Mouse (Mus musculus) yolk sac, embryonic 10.5 days (tissue): ENCODE data around the gene Sipa1l1.
"Not testable (repeated sequence)": the region's sequence is repeated elsewhere in the genome, so short reads cannot be mapped to it uniquely, and the experiment has no call there.

Experiments
- DNase-seq: peaks from one replicate; pipeline ENCODE4 v3.0.0-alpha.2; 2017; ENCODE audit warnings: low spot score

The Sipa1l1 gene

DNA sequence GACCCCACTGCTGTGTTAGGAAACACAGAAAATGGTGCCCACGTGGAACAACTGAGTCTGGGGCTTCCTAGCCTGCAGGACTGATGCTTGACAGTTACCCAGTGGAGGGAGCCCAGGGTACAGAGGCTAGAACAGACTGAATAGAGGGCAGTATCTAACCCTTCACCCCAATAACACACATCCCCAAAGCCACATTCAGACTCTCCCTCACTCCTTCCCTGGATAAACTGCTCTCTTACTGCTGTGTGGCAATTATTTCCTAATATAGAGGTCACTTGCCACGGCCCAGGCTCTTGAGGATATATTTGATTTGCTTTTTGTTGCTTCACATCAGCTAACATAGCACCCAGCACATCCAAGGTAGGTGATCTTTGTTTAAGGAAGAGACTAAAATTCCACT lies 307.5 kb downstream of the Sipa1l1 start:
- DNase-seq, result no peak

DNA sequence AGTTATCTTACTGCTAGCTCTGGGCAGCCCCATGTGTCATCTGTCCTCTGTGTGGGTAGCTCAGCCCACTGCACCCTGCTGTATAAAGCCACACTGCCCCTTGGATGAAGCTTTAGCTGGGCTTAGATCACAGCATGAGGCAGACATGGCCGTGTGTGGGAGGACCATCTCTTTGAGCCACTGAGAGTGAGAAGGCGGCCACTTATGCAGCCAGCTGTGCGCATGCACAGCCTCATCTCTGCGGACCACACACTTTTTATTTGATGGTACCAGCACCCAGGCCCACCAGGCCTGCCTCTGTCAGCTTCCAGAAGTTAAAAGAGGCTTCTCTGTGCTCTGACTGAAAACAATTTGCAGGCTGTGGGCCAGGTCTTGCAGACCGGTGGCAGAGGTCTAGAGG lies 308.7 kb downstream of the Sipa1l1 start:
- no peak for DNase-seq

DNA sequence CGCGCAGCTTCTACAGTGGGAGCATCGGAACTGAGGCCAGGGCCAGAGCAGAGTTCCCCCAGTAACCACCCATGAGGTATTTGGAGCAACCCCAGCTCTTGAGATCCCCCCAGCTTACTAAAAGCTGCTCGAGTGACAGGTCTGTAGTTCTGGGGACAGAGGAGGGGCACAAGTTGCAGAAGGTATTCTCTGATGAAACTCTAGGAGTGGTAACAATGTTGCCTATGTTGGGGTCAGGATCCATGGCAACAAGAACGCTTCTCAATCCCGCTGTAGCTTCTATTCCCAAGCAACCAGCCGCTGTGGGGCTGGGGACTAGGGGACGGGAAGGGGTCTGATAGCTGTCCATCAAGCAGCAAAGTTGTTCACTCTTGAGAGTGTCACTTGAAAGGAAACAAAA lies 309.1 kb downstream of the Sipa1l1 start:
- DNase-seq, result no peak

DNA sequence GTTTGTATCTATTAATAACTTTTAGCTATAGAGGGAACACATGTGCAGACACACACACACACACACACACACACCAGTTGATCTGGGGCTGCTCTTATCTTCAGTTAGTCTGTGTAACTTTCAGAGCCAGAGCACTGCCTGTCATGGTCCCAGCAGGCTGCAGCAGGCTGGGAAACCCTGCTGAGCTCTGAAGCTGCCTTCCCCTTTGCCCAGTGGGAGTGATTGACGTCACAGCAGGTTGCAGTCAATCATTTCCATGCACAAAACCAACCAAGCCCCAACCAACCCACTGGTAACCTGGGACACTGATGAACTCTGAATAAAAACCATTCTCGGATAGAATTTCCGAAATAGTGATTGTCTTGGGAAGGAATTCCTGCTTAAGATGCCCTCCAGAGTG lies 310.3 kb downstream of the Sipa1l1 start:
- no peak for DNase-seq

DNA sequence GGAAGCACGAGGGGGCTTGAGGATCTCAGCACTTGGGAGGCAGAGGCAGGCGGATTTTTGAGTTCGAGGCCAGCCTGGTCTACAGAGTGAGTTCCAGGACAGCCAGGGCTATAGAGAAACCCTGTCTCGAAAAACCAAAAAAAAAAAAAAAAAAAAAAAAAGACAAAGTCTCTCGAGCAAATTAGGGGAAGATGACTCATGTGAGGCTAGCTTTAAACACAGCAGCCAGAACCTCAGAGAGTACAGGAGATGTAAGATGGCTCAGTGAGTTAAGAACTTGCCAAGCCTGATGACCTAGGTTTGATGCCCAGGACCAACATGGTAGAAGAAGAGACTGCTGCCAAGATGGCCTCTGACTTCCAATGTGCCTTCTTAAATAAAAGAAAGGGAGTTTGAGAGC lies 311.3 kb downstream of the Sipa1l1 start:
- not testable (repeated sequence) for DNase-seq

DNA sequence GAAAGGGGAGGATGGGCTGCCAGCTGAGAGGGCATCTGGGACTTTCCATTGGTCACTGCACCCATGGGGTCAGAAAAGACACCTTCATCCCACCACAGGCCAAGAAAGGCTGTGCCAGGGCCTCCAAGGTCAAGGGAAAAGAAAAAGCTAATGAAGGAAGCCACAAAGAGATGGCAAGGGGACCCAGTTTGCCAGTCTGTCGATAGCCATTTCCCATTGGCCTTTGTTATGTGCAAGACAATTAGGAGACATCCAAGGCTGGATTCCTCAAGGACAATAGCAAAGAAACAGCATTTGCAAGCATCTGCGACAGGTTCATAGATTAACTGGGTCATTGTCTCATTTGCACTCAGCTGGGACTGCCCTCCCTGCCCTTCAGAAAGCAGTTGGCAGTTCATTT lies 316.3 kb downstream of the Sipa1l1 start:
- DNase-seq, result no peak

DNA sequence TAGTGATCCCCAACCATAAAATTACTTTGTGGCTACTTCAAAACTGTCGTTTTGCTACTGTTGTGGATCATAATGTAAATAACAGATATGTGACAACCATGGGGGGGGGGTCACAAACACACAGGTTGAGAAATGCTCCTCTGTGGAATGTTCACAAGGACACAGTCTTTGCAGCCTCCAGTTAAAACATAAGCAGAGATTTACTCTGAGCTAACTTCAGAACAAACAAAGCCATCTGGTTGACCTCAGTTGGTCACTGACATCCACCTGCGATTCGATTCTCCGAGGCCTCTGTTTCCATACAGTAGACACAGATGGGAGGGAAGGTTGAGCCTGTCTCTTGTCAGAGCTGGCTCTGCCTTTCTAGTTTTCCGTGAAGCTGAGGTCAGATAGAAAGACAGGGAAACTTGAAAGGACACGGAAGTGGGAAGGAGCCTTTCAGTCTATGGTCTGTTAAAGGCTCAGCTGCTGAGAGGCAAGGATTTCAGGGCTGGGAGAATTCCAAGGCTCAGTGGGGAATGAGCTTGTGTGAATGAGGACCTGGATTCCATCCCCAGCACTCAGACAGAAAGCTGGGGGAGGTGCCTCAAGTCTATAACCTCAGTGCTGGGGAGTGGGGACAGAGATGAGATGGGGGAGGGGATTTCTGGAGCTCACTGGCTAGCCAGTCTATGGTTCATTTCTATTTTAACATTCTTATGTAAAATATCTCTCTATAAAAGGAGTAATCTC lies 317.9 kb downstream of the Sipa1l1 start:
- DNase-seq, result no peak

DNA sequence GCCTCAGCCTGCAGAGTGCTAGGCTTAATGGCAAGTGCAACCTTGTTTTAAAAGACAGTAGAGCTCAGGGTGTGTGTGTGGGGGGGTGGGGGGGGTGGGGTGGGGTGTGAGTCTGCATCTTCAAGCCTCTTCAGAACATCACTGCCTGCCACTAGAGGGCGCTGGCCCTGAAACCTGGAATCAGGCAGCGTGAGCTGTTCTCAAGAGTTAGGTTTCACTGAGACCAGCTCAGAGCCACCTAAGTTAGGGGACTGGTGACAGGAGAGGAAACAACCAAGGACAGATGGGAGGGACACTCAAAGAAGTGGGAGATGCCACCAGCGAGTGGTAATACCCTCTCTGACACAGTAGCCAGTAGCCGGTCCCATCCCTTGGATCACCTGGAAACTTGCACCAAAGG lies 320.0 kb downstream of the Sipa1l1 start:
- DNase-seq, result no peak

DNA sequence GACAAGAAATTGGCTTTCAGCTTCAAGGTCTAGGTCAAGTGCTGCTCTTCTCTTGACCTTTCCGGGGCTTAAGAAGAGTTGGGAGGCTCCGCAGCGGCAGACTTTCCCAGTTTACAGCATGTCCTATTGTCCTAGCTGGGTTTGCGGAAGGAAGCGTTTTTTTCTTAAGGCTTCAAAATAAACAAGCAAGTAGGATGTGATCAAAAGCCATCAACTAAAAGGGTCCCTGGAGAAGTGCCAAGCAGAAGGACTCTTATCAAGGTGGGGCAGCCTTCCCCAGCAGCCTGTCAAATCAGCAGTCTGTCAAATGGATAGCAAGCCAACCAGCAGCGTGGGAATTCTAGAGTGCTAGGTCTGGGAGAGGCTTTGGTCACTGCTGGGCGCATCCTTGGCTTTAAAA lies 320.5 kb downstream of the Sipa1l1 start:
- no peak for DNase-seq

DNA sequence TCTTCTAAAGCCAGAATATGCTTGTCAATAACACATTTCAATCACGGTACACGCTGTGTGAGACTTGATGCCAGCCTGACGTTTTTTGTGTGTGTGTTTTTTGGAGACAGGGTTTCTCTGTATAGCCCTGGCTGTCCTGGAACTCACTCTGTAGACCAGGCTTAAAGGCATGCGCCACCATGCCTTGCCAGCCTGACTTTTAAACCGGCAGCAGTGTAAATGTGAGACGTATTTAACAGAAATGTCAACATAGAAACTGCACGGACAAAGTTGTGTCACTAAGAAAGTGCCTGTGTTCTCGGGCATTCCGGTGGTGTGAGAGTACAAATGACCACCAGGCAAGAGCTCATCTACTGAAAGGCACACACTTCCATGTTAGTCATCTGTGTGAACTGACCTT lies 323.3 kb downstream of the Sipa1l1 start:
- no peak for DNase-seq

DNA sequence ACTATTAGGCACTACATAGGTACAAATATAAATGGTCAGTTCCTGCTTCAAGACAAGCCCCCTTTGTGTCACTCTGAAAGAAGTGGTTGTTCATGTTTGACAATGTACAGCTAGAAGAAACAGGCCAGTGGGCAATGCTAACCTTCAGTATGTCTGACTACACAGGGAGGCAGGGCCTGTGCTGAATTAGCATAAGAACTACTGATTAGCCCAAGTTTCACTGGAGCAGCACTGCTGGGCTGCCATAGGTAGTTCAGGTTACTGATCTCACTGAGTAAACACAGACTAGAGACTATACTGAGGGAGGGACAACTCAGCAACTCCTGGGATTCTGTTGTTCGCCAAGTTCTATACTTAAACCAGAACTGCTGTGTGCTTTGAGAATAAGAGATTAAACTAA lies 324.1 kb downstream of the Sipa1l1 start:
- not testable (repeated sequence) for DNase-seq

DNA sequence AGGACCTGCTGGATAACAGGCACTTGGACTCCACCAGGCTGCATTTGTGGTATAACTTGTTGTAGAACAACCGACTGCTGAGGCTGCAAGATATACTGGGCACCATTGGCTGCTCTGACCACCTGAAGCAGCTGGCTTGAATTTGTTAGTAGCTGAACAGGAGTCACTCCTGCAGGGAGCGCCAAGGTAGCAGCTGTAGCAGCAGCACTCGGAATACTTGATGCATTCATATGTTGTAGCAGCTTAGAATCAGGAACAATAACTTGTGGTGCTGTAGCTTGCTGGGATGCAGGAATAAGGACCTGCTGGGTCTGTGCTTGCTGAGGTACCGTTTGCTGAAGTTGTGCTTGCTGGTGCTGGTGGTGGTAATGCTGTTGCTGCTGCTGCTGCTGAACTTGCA lies 326.8 kb downstream of the Sipa1l1 start:
- no peak for DNase-seq

DNA sequence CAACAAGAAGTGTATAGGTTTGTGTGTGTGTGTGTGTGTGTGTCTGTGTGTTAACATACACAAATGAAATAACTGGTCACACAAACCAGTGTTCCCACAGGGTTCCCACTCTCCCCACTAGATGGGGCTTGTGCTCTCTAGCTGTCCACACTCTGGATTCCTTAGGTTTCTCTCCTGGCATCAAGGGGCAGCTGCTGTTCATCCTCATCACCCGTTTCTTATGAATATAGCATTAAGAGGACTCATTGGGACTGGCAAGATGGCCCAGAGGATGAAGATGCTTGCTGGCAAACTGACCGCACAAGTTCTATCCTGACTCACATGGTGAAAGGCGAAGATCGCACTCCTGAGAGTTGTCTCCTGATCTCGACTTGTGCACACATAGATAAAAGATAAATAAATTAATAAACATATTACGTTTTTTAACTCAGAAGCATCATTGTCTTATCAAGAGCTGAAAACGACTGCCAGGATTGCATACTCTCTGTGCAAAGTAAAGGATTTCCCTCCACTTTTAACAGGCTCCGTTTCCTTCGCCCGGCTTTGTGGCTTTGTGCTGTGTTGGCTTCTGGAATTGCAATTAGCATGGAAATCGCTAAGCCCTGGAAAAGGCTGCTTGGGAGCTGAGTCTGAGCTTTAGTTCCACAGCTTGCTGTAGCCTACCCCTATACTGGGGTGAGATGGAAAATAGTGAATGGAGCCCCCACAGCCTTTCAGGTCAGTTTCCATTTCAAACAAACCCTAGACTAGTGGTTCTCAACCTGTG lies 328.9 kb downstream of the Sipa1l1 start:
- no peak for DNase-seq

DNA sequence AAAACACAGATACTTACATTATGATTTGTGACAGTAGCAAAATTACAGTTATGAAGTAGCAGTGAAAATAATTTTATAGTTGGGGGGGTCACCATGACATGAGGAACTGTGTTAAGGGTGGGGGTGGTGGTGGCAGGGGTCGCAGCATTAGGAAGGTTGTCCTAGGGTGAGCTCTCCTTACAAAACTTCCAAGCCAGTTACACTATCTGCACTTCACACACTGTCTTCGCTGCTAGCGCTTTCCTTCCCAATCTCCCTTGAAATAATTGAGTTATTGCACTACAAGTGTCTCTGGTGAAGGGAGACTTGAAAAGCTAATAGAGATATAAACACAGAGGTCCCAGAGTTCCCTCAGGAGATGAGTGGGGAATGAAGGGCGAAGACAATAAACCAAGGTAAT lies 329.6 kb downstream of the Sipa1l1 start:
- no peak for DNase-seq

DNA sequence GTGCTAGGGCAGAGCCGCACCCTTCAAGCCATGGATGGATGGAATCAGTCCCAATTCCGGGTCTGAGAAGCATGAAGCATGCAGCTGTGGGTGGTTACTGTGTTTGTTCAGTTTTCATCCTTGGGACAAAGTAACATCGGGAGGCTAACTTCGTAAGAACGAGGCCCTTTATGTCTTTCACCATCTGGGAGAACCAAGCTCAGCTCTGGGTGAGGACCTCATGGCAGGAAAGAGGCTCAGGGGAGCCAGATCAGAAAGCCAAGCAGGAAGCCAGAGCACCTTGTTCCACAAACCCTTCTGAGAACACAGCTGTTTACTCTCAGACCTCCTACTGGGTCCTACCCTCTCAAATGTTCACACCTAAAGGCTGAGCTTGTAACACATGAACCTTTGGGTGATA lies 330.6 kb downstream of the Sipa1l1 start:
- DNase-seq, result no peak
